Mouse (Mus musculus): ENCODE data around the gene Tmem247. TPM values are rescaled to one million over a fixed set of nuclear protein-coding genes. Genes with fewer than 3 reads are reported as not detected.

Gene Tmem247
- polyA plus RNA-seq (2015; fragmentation: Nextera tagmentation; extraction: Ambion mirVana): not detected in 2 replicates

DNA sequence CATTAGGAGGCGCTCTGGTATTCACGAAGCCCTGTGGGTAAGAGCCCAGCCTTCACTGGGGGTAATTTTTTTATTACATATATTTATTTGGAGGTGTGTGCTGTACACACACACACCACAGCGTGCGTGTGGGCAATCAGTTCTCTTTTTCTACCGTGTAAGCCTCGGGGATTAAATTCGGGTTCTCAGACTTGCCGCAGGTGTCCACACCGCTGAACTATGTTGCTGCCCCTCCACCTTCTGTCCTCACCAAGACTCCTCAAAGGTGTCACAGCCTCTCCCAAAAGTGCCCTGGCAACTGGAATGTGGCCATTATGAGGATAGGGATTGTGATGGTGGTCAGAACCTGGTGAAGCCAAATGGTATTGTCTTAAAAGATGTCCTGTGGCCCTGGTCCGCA is at the start of gene Tmem247:
Tmem247 (plus strand) TSS at position 301 of the 400 bp plus-strand sequence.
- Histone ChIP-seq H3K9ac (ENCODE audit: low read depth, low read length) (no peak within 1 kb of the TSS), H3K4me3 (ENCODE audit: low read depth, low read length) (no peak within 1 kb of the TSS), H3K4me2 (ENCODE audit: low read length) (no peak within 1 kb of the TSS), H3K9me3 (replicated peaks; ENCODE audit: control insufficient read depth, low read length, poor library complexity, severe bottlenecking) (no peaks in the 10 kb centered on the region), H3K36me3 (ENCODE audit: control insufficient read depth, insufficient read depth, low read length) (no peaks in the 10 kb centered on the region), H3K27me3 (ENCODE audit: control insufficient read depth, insufficient read depth, low read depth, low read length) (no peaks in the 10 kb centered on the region), H3K27ac (ENCODE audit: low read length) (no peak within 1 kb of the TSS), H3K4me1 (ENCODE audit: control insufficient read depth, insufficient read depth, low read length) (no peaks in the 10 kb centered on the region)
- no peak for ATAC-seq
- 94% methylated on average over 10 of the region's 10 CpGs for WGBS

DNA sequence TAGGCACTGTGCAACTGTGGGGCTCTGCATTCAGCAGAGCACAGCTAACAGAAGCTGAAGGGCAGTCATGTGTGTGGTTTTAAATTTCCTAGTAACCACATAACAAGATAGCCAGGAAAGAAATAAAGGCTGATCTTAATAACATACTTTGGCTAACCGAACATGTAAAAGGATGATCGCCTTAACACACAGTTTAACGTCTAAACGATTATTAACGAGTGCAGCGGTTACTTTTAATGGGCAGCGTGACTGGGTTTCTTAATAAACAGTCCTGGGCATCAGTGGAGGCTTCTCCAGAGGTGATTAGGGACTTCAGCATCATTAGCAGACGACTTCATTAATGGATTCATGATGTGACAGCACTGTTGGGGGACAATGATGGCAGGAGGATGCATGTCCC is 46.6 kb upstream of the Tmem247 start:
- H3K4me1 ChIP-seq (ENCODE audit: control insufficient read depth, insufficient read depth, low read length): no peaks in the 10 kb centered on the region
- H3K4me3 ChIP-seq (ENCODE audit: low read depth, low read length): no peak overlapping the region
- no peaks in the 10 kb centered on the region for H3K9me3 ChIP-seq (replicated peaks; ENCODE audit: control insufficient read depth, low read length, poor library complexity, severe bottlenecking)
- H3K36me3 ChIP-seq (ENCODE audit: control insufficient read depth, insufficient read depth, low read length): no peaks in the 10 kb centered on the region
- H3K27me3 ChIP-seq (ENCODE audit: control insufficient read depth, insufficient read depth, low read depth, low read length): 0 out of 2 replicates have a peak, but pooled peaks cover 3% of the 10 kb centered on the region
- no peak overlapping the region for H3K27ac ChIP-seq (ENCODE audit: low read length)
- H3K4me2 ChIP-seq (ENCODE audit: low read length): no peak overlapping the region
- WGBS: 66% methylated on average over 8 of the region's 8 CpGs
- ATAC-seq: no peak
- H3K9ac ChIP-seq (ENCODE audit: low read depth, low read length): no peak overlapping the region

- no peak for ATAC-seq
These were observed 44.5 kb upstream of the Tmem247 start for GRCm38 (mm10) chr17:86872643-86873042.

DNA sequence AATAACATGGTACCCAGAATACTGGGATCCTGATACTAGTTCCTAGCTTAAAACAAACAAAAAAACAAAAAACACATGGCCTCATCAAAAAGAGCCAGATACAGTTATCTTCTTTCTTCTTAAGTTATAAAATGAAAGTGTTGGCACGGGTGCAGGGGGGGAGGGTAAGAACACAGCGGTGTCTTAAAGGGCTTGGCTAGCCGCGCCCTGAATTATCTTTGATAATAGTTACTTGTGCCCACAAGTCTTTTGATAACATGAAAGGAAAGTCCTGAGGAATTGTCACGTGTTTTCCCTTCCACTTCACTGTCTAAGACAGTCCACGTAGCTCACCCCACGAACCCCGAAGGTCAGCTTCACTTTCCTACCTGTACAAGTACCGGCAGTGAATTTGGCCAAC is 40.2 kb upstream of the Tmem247 start:
- ATAC-seq: no peak
- Histone ChIP-seq H3K9ac (ENCODE audit: low read depth, low read length) (no peak overlapping the region), H3K36me3 (ENCODE audit: control insufficient read depth, insufficient read depth, low read length) (no peaks in the 10 kb centered on the region), H3K4me1 (ENCODE audit: control insufficient read depth, insufficient read depth, low read length) (peaks cover 2% of the 10 kb centered on the region; the same call in 1 of the 2 replicates), H3K27me3 (ENCODE audit: control insufficient read depth, insufficient read depth, low read depth, low read length) (0 out of 2 replicates have a peak, but pooled peaks cover 5% of the 10 kb centered on the region), H3K9me3 (replicated peaks; ENCODE audit: control insufficient read depth, low read length, poor library complexity, severe bottlenecking) (no peaks in the 10 kb centered on the region), H3K4me3 (ENCODE audit: low read depth, low read length) (no peak overlapping the region), H3K4me2 (ENCODE audit: low read length) (no peak overlapping the region), H3K27ac (ENCODE audit: low read length) (no peak overlapping the region)
- WGBS: 90% methylated on average over 9 of the region's 9 CpGs

More at GRCm38 (mm10) chr17:86872643-86873042, 44.5 kb upstream of the Tmem247 start:
- Histone ChIP-seq H3K27me3 (ENCODE audit: control insufficient read depth, insufficient read depth, low read depth, low read length) (0 out of 2 replicates have a peak, but pooled peaks cover 5% of the 10 kb centered on the region), H3K9me3 (replicated peaks; ENCODE audit: control insufficient read depth, low read length, poor library complexity, severe bottlenecking) (no peaks in the 10 kb centered on the region), H3K27ac (ENCODE audit: low read length) (no peak overlapping the region), H3K9ac (ENCODE audit: low read depth, low read length) (no peak overlapping the region), H3K4me1 (ENCODE audit: control insufficient read depth, insufficient read depth, low read length) (no peaks in the 10 kb centered on the region), H3K4me3 (ENCODE audit: low read depth, low read length) (no peak overlapping the region), H3K36me3 (ENCODE audit: control insufficient read depth, insufficient read depth, low read length) (no peaks in the 10 kb centered on the region), H3K4me2 (ENCODE audit: low read length) (no peak overlapping the region)
- 84% methylated on average over 6 of the region's 6 CpGs for WGBS

GRCm38 (mm10) chr17:86877747-86878146 is 39.4 kb upstream of the Tmem247 start:
- Histone ChIP-seq H3K4me3 (ENCODE audit: low read depth, low read length) (no peak overlapping the region), H3K27me3 (ENCODE audit: control insufficient read depth, insufficient read depth, low read depth, low read length) (0 out of 2 replicates have a peak, but pooled peaks cover 5% of the 10 kb centered on the region), H3K4me2 (ENCODE audit: low read length) (no peak overlapping the region), H3K9me3 (replicated peaks; ENCODE audit: control insufficient read depth, low read length, poor library complexity, severe bottlenecking) (no peaks in the 10 kb centered on the region), H3K36me3 (ENCODE audit: control insufficient read depth, insufficient read depth, low read length) (no peaks in the 10 kb centered on the region), H3K27ac (ENCODE audit: low read length) (no peak overlapping the region), H3K9ac (ENCODE audit: low read depth, low read length) (no peak overlapping the region), H3K4me1 (ENCODE audit: control insufficient read depth, insufficient read depth, low read length) (peaks cover 2% of the 10 kb centered on the region; the same call in 1 of the 2 replicates)
- WGBS: 84% methylated on average over 2 of the region's 2 CpGs
- no peak for ATAC-seq

GRCm38 (mm10) chr17:86880056-86880455 is 37.1 kb upstream of the Tmem247 start:
- H3K36me3 ChIP-seq (ENCODE audit: control insufficient read depth, insufficient read depth, low read length): no peaks in the 10 kb centered on the region
- ATAC-seq: no peak
- peaks cover 2% of the 10 kb centered on the region; the same call in 1 of the 2 replicates for H3K4me1 ChIP-seq (ENCODE audit: control insufficient read depth, insufficient read depth, low read length)
- H3K27ac ChIP-seq (ENCODE audit: low read length): no peak overlapping the region
- no peak overlapping the region for H3K4me2 ChIP-seq (ENCODE audit: low read length)
- H3K4me3 ChIP-seq (ENCODE audit: low read depth, low read length): no peak overlapping the region
- WGBS: 42% methylated on average over 10 of the region's 10 CpGs
- no peak overlapping the region for H3K9ac ChIP-seq (ENCODE audit: low read depth, low read length)
- 0 out of 2 replicates have a peak, but pooled peaks cover 2% of the 10 kb centered on the region for H3K27me3 ChIP-seq (ENCODE audit: control insufficient read depth, insufficient read depth, low read depth, low read length)
- H3K9me3 ChIP-seq (replicated peaks; ENCODE audit: control insufficient read depth, low read length, poor library complexity, severe bottlenecking): no peaks in the 10 kb centered on the region

- H3K4me3 ChIP-seq (ENCODE audit: low read depth, low read length): no peak overlapping the region
- 87% methylated on average over 4 of the region's 4 CpGs for WGBS
- H3K4me2 ChIP-seq (ENCODE audit: low read length): no peak overlapping the region
- no peak overlapping the region for H3K27ac ChIP-seq (ENCODE audit: low read length)
- H3K4me1 ChIP-seq (ENCODE audit: control insufficient read depth, insufficient read depth, low read length): peaks cover 2% of the 10 kb centered on the region; the same call in 1 of the 2 replicates
- H3K27me3 ChIP-seq (ENCODE audit: control insufficient read depth, insufficient read depth, low read depth, low read length): 0 out of 2 replicates have a peak, but pooled peaks cover 2% of the 10 kb centered on the region
- H3K36me3 ChIP-seq (ENCODE audit: control insufficient read depth, insufficient read depth, low read length): no peaks in the 10 kb centered on the region
- H3K9me3 ChIP-seq (replicated peaks; ENCODE audit: control insufficient read depth, low read length, poor library complexity, severe bottlenecking): no peaks in the 10 kb centered on the region
- no peak overlapping the region for H3K9ac ChIP-seq (ENCODE audit: low read depth, low read length)
- ATAC-seq: no peak
These were observed 36.6 kb upstream of the Tmem247 start for GRCm38 (mm10) chr17:86880461-86881044.

DNA sequence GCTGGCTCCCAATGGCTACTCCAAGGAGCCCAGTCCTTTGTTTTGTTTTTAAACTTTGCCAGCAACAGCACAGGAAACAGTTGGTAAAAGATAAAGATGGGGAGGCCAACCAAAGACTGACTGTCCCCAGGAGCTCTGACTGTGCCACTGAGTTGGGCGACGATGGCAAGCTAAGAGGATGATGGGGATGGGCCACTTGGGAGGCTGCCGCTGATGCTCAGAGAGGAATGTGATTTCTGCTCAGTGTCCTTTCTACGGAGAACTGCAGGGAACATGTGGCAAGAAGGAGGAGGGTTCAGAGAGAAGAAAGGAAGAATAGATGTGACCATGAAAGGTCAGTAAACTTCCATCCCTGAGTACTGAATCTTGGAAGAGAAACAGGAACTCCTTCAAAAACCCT is 22.0 kb upstream of the Tmem247 start:
- no peaks in the 10 kb centered on the region for H3K36me3 ChIP-seq (ENCODE audit: control insufficient read depth, insufficient read depth, low read length)
- H3K9me3 ChIP-seq (replicated peaks; ENCODE audit: control insufficient read depth, low read length, poor library complexity, severe bottlenecking): no peaks in the 10 kb centered on the region
- H3K9ac ChIP-seq (ENCODE audit: low read depth, low read length): no peak overlapping the region
- WGBS: 80% methylated on average over 4 of the region's 4 CpGs
- H3K4me2 ChIP-seq (ENCODE audit: low read length): no peak overlapping the region
- no peaks in the 10 kb centered on the region for H3K27me3 ChIP-seq (ENCODE audit: control insufficient read depth, insufficient read depth, low read depth, low read length)
- no peak for ATAC-seq
- H3K4me1 ChIP-seq (ENCODE audit: control insufficient read depth, insufficient read depth, low read length): no peaks in the 10 kb centered on the region
- no peak overlapping the region for H3K4me3 ChIP-seq (ENCODE audit: low read depth, low read length)
- H3K27ac ChIP-seq (ENCODE audit: low read length): no peak overlapping the region

GRCm38 (mm10) chr17:86897486-86898165 is 19.5 kb upstream of the Tmem247 start:
- H3K4me1 ChIP-seq (ENCODE audit: control insufficient read depth, insufficient read depth, low read length): peaks cover 5% of the 10 kb centered on the region; the same call in 1 of the 2 replicates
- no peaks in the 10 kb centered on the region for H3K9me3 ChIP-seq (replicated peaks; ENCODE audit: control insufficient read depth, low read length, poor library complexity, severe bottlenecking)
- H3K27ac ChIP-seq (ENCODE audit: low read length): no peak overlapping the region
- H3K4me2 ChIP-seq (ENCODE audit: low read length): no peak overlapping the region
- H3K4me3 ChIP-seq (ENCODE audit: low read depth, low read length): no peak overlapping the region
- no peak for ATAC-seq
- 88% methylated on average over 6 of the region's 6 CpGs for WGBS
- H3K9ac ChIP-seq (ENCODE audit: low read depth, low read length): no peak overlapping the region
- H3K36me3 ChIP-seq (ENCODE audit: control insufficient read depth, insufficient read depth, low read length): no peaks in the 10 kb centered on the region
- H3K27me3 ChIP-seq (ENCODE audit: control insufficient read depth, insufficient read depth, low read depth, low read length): no peaks in the 10 kb centered on the region
